Mouse (Mus musculus): ENCODE data around the gene Prss38.

DNA sequence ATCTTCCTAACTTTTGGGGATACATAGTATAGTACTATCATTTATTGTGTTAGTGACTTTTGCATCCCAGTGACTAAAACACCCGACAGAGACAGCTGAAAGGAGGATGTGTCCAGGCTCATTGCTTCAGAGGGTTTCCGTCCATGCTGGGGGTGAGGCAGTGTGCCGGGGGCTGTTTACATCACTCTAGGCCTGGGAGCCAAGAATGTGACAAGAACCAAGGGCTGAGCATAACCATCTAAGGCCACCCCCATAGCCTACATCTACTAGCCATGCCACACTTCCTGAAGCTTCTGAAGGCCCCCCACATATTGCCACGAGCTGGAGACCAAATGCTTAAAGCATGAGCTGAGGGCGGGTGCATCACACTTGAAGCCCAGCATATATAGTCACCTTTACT lies 50.7 kb downstream of the Prss38 start:
- TF ChIP-seq POLR2A (IDR thresholded peaks at IDR 0.05; ENCODE audit: borderline replicate concordance, control insufficient read depth, low read depth, low read length) (no peak), CTCF (IDR thresholded peaks at IDR 0.05; ENCODE audit: control insufficient read depth, insufficient read depth, low read length) (no peak)
